Mouse (Mus musculus): ENCODE measurements around the gene Gpsm3.

- TF ChIP-seq CTCF (IDR thresholded peaks at IDR 0.05; ENCODE audit: insufficient read depth, low read length) (peak; percentile 86), POLR2A (IDR thresholded peaks at IDR 0.05; ENCODE audit: borderline replicate concordance, extremely low read depth, low read depth, low read length) (no peak)
Observed at GRCm38 (mm10) chr17:34618999-34619398, 29.4 kb downstream of the Gpsm3 start.

Measured in lung, adult 2 months (tissue).